Mouse (Mus musculus): Measurements from ENCODE around the gene Gps1. TPM values are rescaled to one million over a fixed set of nuclear protein-coding genes. Genes with fewer than 3 reads are reported as not detected.
"Not testable (repeated sequence)": the region's sequence is repeated elsewhere in the genome, so short reads cannot be mapped to it uniquely, and the experiment has no call there.

The Gps1 gene
- polyA plus RNA-seq, 1 experiment = 223 TPM

GRCm38 (mm10) chr11:120768206-120768605, 15.9 kb upstream of the Gps1 start:
- no peak for TF ChIP-seq POLR2A (IDR thresholded peaks at IDR 0.05; ENCODE audit: extremely low read depth, insufficient read depth, low read length)
- no peak for TF ChIP-seq CTCF (IDR thresholded peaks at IDR 0.05; ENCODE audit: extremely low read depth, insufficient read depth, low read length)
- H3K4me1 ChIP-seq (ENCODE audit: control insufficient read depth, insufficient read depth, low read length) = no peaks in the 10 kb centered on the region
- H3K27ac ChIP-seq (ENCODE audit: insufficient read depth, low read length) = no peak overlapping the region
- H3K4me3 ChIP-seq (ENCODE audit: insufficient read depth, low read length) = no peak overlapping the region

GRCm38 (mm10) chr11:120772749-120773148, 11.3 kb upstream of the Gps1 start:
- no peak overlapping the region for H3K4me3 ChIP-seq (ENCODE audit: insufficient read depth, low read length)
- no peak overlapping the region for H3K27ac ChIP-seq (ENCODE audit: insufficient read depth, low read length)
- no peaks in the 10 kb centered on the region for H3K4me1 ChIP-seq (ENCODE audit: control insufficient read depth, insufficient read depth, low read length)
- TF ChIP-seq POLR2A (IDR thresholded peaks at IDR 0.05; ENCODE audit: extremely low read depth, insufficient read depth, low read length) = no peak
- no peak for TF ChIP-seq CTCF (IDR thresholded peaks at IDR 0.05; ENCODE audit: extremely low read depth, insufficient read depth, low read length)

GRCm38 (mm10) chr11:120773463-120774190, 10.4 kb upstream of the Gps1 start:
- TF ChIP-seq POLR2A (IDR thresholded peaks at IDR 0.05; ENCODE audit: extremely low read depth, insufficient read depth, low read length) (no peak), CTCF (IDR thresholded peaks at IDR 0.05; ENCODE audit: extremely low read depth, insufficient read depth, low read length) (no peak)

GRCm38 (mm10) chr11:120775774-120776469, 8.2 kb upstream of the Gps1 start:
- Histone ChIP-seq H3K4me1 (ENCODE audit: control insufficient read depth, insufficient read depth, low read length) (no peaks in the 10 kb centered on the region), H3K4me3 (ENCODE audit: insufficient read depth, low read length) (no peak overlapping the region), H3K27ac (ENCODE audit: insufficient read depth, low read length) (no peak overlapping the region)
- TF ChIP-seq POLR2A (IDR thresholded peaks at IDR 0.05; ENCODE audit: extremely low read depth, insufficient read depth, low read length) (no peak), CTCF (IDR thresholded peaks at IDR 0.05; ENCODE audit: extremely low read depth, insufficient read depth, low read length) (peak; percentile 100)

More at GRCm38 (mm10) chr11:120773463-120774190, 10.4 kb upstream of the Gps1 start:
- H3K4me1 ChIP-seq (ENCODE audit: control insufficient read depth, insufficient read depth, low read length) = no peaks in the 10 kb centered on the region
- H3K4me3 ChIP-seq (ENCODE audit: insufficient read depth, low read length) = no peak overlapping the region
- no peak overlapping the region for H3K27ac ChIP-seq (ENCODE audit: insufficient read depth, low read length)

GRCm38 (mm10) chr11:120777123-120777522, 6.9 kb upstream of the Gps1 start:
- H3K4me3 ChIP-seq (ENCODE audit: insufficient read depth, low read length) = no peak overlapping the region
- H3K27ac ChIP-seq (ENCODE audit: insufficient read depth, low read length) = no peak overlapping the region
- no peaks in the 10 kb centered on the region for H3K4me1 ChIP-seq (ENCODE audit: control insufficient read depth, insufficient read depth, low read length)
- TF ChIP-seq POLR2A (IDR thresholded peaks at IDR 0.05; ENCODE audit: extremely low read depth, insufficient read depth, low read length) (no peak), CTCF (IDR thresholded peaks at IDR 0.05; ENCODE audit: extremely low read depth, insufficient read depth, low read length) (no peak)

- TF ChIP-seq POLR2A (IDR thresholded peaks at IDR 0.05; ENCODE audit: extremely low read depth, insufficient read depth, low read length) = no peak
- TF ChIP-seq CTCF (IDR thresholded peaks at IDR 0.05; ENCODE audit: extremely low read depth, insufficient read depth, low read length) = no peak
- Histone ChIP-seq H3K4me1 (ENCODE audit: control insufficient read depth, insufficient read depth, low read length) (no peaks in the 10 kb centered on the region; the same call in 1 of the 2 replicates), H3K4me3 (ENCODE audit: insufficient read depth, low read length) (no peak overlapping the region), H3K27ac (ENCODE audit: insufficient read depth, low read length) (no peak overlapping the region)
Measured at GRCm38 (mm10) chr11:120779876-120780275, 4.2 kb upstream of the Gps1 start.

- H3K4me1 ChIP-seq (ENCODE audit: control insufficient read depth, insufficient read depth, low read length); H3K4me3 ChIP-seq (ENCODE audit: insufficient read depth, low read length); H3K27ac ChIP-seq (ENCODE audit: insufficient read depth, low read length): not testable (repeated sequence)
Measured at GRCm38 (mm10) chr11:120781361-120781760, 2.7 kb upstream of the Gps1 start.

- peak overlapping the region; percentile 78 for H3K4me3 ChIP-seq (ENCODE audit: insufficient read depth, low read length)
- peak overlapping the region; percentile 91 for H3K27ac ChIP-seq (ENCODE audit: insufficient read depth, low read length)
- H3K4me1 ChIP-seq (ENCODE audit: control insufficient read depth, insufficient read depth, low read length) = peaks cover 3% of the 10 kb centered on the region; the same call in 1 of the 2 replicates
- TF ChIP-seq POLR2A (IDR thresholded peaks at IDR 0.05; ENCODE audit: extremely low read depth, insufficient read depth, low read length) (no peak), CTCF (IDR thresholded peaks at IDR 0.05; ENCODE audit: extremely low read depth, insufficient read depth, low read length) (no peak)
Measured at GRCm38 (mm10) chr11:120783426-120784063, 527 bp upstream of the Gps1 start.

GRCm38 (mm10) chr11:120785145-120785544, 1.1 kb downstream of the Gps1 start:
- Histone ChIP-seq H3K27ac (ENCODE audit: insufficient read depth, low read length) (no peak overlapping the region), H3K4me3 (ENCODE audit: insufficient read depth, low read length) (peak overlapping the region; percentile 78), H3K4me1 (ENCODE audit: control insufficient read depth, insufficient read depth, low read length) (peaks cover 3% of the 10 kb centered on the region; the same call in 1 of the 2 replicates)
- TF ChIP-seq POLR2A (IDR thresholded peaks at IDR 0.05; ENCODE audit: extremely low read depth, insufficient read depth, low read length) (no peak), CTCF (IDR thresholded peaks at IDR 0.05; ENCODE audit: extremely low read depth, insufficient read depth, low read length) (no peak)

GRCm38 (mm10) chr11:120788460-120788859, 4.4 kb downstream of the Gps1 start:
- not testable (repeated sequence) for H3K4me3 ChIP-seq (ENCODE audit: insufficient read depth, low read length); H3K27ac ChIP-seq (ENCODE audit: insufficient read depth, low read length); H3K4me1 ChIP-seq (ENCODE audit: control insufficient read depth, insufficient read depth, low read length)
